Mouse (Mus musculus): ENCODE measurements around the gene Trappc1. TPM values are rescaled to one million over a fixed set of nuclear protein-coding genes. Genes with fewer than 3 reads are reported as not detected.

Trappc1 gene
- total RNA-seq, 2 experiments from 2014 or later = 63.0 to 63.5 TPM

- no peak for DNase-seq (ENCODE audit: low spot score in 2 of 2)
- TF ChIP-seq CTCF (conservative IDR thresholded peaks at IDR 0.05) = no peak
- Histone ChIP-seq H3K27ac (peak overlapping the region; percentile 99), H3K4me3 (peak overlapping the region; percentile 87)
Measured at GRCm38 (mm10) chr11:69366855-69367615, 43.3 kb downstream of the Trappc1 start.

- 0 out of 2 replicates have a peak, but pooled peaks have one; percentile 5 for TF ChIP-seq CTCF (conservative IDR thresholded peaks at IDR 0.05)
- DNase-seq (ENCODE audit: low spot score in 2 of 2) = no peak
- Histone ChIP-seq H3K27ac (peak overlapping the region; percentile 99), H3K4me3 (peak overlapping the region; percentile 87)
Measured at GRCm38 (mm10) chr11:69367616-69368355, 44.0 kb downstream of the Trappc1 start.

GRCm38 (mm10) chr11:69368356-69369214 is 44.8 kb downstream of the Trappc1 start:
- H3K4me3 ChIP-seq = peak overlapping the region; percentile 87
- 0 out of 2 replicates have a peak, but pooled peaks have one; percentile 5 for TF ChIP-seq CTCF (conservative IDR thresholded peaks at IDR 0.05)
- H3K27ac ChIP-seq = peak overlapping the region; percentile 99
- no peak for DNase-seq (ENCODE audit: low spot score in 2 of 2)

GRCm38 (mm10) chr11:69369215-69369989 is 45.6 kb downstream of the Trappc1 start, which contains the start of gene Chd3:
Chd3 (minus strand) TSS chr11:69369406.
- peak within 1 kb of the TSS; percentile 99 for H3K27ac ChIP-seq
- no peak for TF ChIP-seq CTCF (conservative IDR thresholded peaks at IDR 0.05)
- H3K4me3 ChIP-seq = peak within 1 kb of the TSS; percentile 87
- DNase-seq (ENCODE audit: low spot score in 2 of 2) = no peak

- no peak for DNase-seq (ENCODE audit: low spot score in 2 of 2)
- Histone ChIP-seq H3K27ac (peak overlapping the region; percentile 99), H3K4me3 (peak overlapping the region; percentile 87; the same call in 1 of the 2 replicates)
- TF ChIP-seq CTCF (conservative IDR thresholded peaks at IDR 0.05) = no peak
Measured at GRCm38 (mm10) chr11:69369990-69370816, 46.4 kb downstream of the Trappc1 start.

- no peak for DNase-seq (ENCODE audit: low spot score in 2 of 2)
- Histone ChIP-seq H3K27ac (peak overlapping the region; percentile 99), H3K4me3 (no peak overlapping the region)
- no peak for TF ChIP-seq CTCF (conservative IDR thresholded peaks at IDR 0.05)
Measured at GRCm38 (mm10) chr11:69370817-69371215, 47.0 kb downstream of the Trappc1 start.

- Histone ChIP-seq H3K27ac (peak overlapping the region; percentile 99), H3K4me3 (no peak overlapping the region)
- TF ChIP-seq CTCF (conservative IDR thresholded peaks at IDR 0.05) = no peak
- no peak for DNase-seq (ENCODE audit: low spot score in 2 of 2)
Measured at GRCm38 (mm10) chr11:69371601-69372000, 47.8 kb downstream of the Trappc1 start.

- peak; percentile 82 to 88 for DNase-seq (ENCODE audit: low spot score in 2 of 2)
- no peak overlapping the region; the same call in 1 of the 2 replicates for H3K4me3 ChIP-seq
- H3K27ac ChIP-seq = peak overlapping the region; percentile 99
- TF ChIP-seq CTCF (conservative IDR thresholded peaks at IDR 0.05) = no peak
Measured at GRCm38 (mm10) chr11:69372056-69372779, 48.4 kb downstream of the Trappc1 start.

GRCm38 (mm10) chr11:69372780-69373170 is 49.0 kb downstream of the Trappc1 start:
- no peak for DNase-seq (ENCODE audit: low spot score in 2 of 2)
- TF ChIP-seq CTCF (conservative IDR thresholded peaks at IDR 0.05) = peak; percentile 76
- H3K27ac ChIP-seq = peak overlapping the region; percentile 99
- no peak overlapping the region; the same call in 1 of the 2 replicates for H3K4me3 ChIP-seq

- H3K4me3 ChIP-seq = no peak overlapping the region
- no peak for DNase-seq (ENCODE audit: low spot score in 2 of 2)
- peak overlapping the region; percentile 99 for H3K27ac ChIP-seq
- no peak for TF ChIP-seq CTCF (conservative IDR thresholded peaks at IDR 0.05)
Measured at GRCm38 (mm10) chr11:69373223-69373965, 49.6 kb downstream of the Trappc1 start.

Other genes starting within 250 kb of the Trappc1 start
- gene Vamp2, start 235.5 kb upstream of the Trappc1 start, total RNA-seq (2021) = 1,000 to 10,000 TPM in 1 of 2 experiments, 100 to 1,000 TPM in 1; 988 to 1,016 TPM
- 10 to 100 TPM; 83.4 to 95.2 TPM for gene Per1, start 228.8 kb upstream of the Trappc1 start, total RNA-seq (2021)
- gene Hes7, start 203.6 kb upstream of the Trappc1 start, total RNA-seq (2021) = 1 to 10 TPM in 1 of 2 experiments, under 1 TPM in 1; 0.79 to 1.0 TPM
- 1 to 10 TPM; 1.4 to 1.5 TPM for gene 9130213A22Rik, start 201.4 kb upstream of the Trappc1 start, total RNA-seq (2021)
- gene Aloxe3, start 198.1 kb upstream of the Trappc1 start, total RNA-seq (2021) = 10 to 100 TPM in 1 of 2 experiments, 1 to 10 TPM in 1; 7.8 to 11.1 TPM
- 10 to 100 TPM in 1 of 2 experiments, 1 to 10 TPM in 1; 8.7 to 12.2 TPM for gene Alox12b, start 167.0 kb upstream of the Trappc1 start, total RNA-seq (2021)
- gene Alox8, start 126.1 kb upstream of the Trappc1 start, total RNA-seq (2021) = 1 to 10 TPM; 7.5 to 8.2 TPM
- 1 to 10 TPM; 2.1 to 2.3 TPM for gene Gucy2e, start 86.9 kb upstream of the Trappc1 start, total RNA-seq (2021)
- gene Cntrob, start 205 bp upstream of the Trappc1 start, total RNA-seq (2021) = 10 to 100 TPM; 13.9 to 17.8 TPM
- gene Kcnab3, start 2.3 kb downstream of the Trappc1 start, total RNA-seq (2021) = 10 to 100 TPM; 20.6 to 26.1 TPM
- 100 to 1,000 TPM; 110 to 117 TPM for gene Rnf227, start 16.5 kb downstream of the Trappc1 start, total RNA-seq (2021)
- gene Chd3, start 45.4 kb downstream of the Trappc1 start, total RNA-seq (2021) = 100 to 1,000 TPM; 541 to 561 TPM
- gene Naa38, start 71.5 kb downstream of the Trappc1 start, total RNA-seq (2021) = 100 to 1,000 TPM; 109 to 127 TPM
- 10 to 100 TPM; 43.6 to 45.0 TPM for gene Cyb5d1, start 71.7 kb downstream of the Trappc1 start, total RNA-seq (2021)
- 1 to 10 TPM; 2.6 to 5.0 TPM for gene Tmem88, start 74.3 kb downstream of the Trappc1 start, total RNA-seq (2021)
- 10 to 100 TPM; 34.3 to 40.9 TPM for gene Kdm6b, start 89.7 kb downstream of the Trappc1 start, total RNA-seq (2021)
- gene Dnah2, start 225.1 kb downstream of the Trappc1 start, total RNA-seq (2021) = 1 to 10 TPM; 4.6 to 5.2 TPM
- 100 to 1,000 TPM; 113 to 116 TPM for gene Efnb3, start 236.2 kb downstream of the Trappc1 start, total RNA-seq (2021)